Mouse (Mus musculus) embryonic facial prominence, embryonic 12.5 days (tissue): Measurements from ENCODE around the gene H2-M10.6. TPM values are rescaled to one million over a fixed set of nuclear protein-coding genes. Genes with fewer than 3 reads are reported as not detected.
"Not testable (repeated sequence)": the region's sequence is repeated elsewhere in the genome, so short reads cannot be mapped to it uniquely, and the experiment has no call there.

Source experiments
- ATAC-seq: fragments of 200-750 bp; cut with Nextera tagmentation; 2 replicates; pipeline ENCODE4 v1.8.0; 2017; ENCODE audit not compliant: insufficient number of reproducible peaks, insufficient read depth, low FRiP score, low TSS enrichment
- H3K27ac ChIP-seq: fragments of 300-500 bp; sonication (generic); 2 replicates; pipeline ENCODE4 v1.5.1; 2016; ENCODE audit warnings: mild to moderate bottlenecking
- H3K27me3 ChIP-seq: fragments of 300-500 bp; sonication (generic); 2 replicates; pipeline ENCODE4 v1.6.1; 2016; ENCODE audit warnings: mild to moderate bottlenecking, moderate library complexity
- H3K36me3 ChIP-seq: fragments of 300-500 bp; sonication (generic); 2 replicates; pipeline ENCODE4 v1.6.1; 2016; ENCODE audit warnings: mild to moderate bottlenecking
- H3K4me1 ChIP-seq: fragments of 300-500 bp; sonication (generic); 2 replicates; pipeline ENCODE4 v1.6.1; 2016
- H3K4me2 ChIP-seq: fragments of 300-500 bp; sonication (generic); replicated peaks from 2 replicates; pipeline ENCODE4 v1.6.1; 2016; ENCODE audit warnings: mild to moderate bottlenecking, moderate library complexity
- H3K4me3 ChIP-seq: fragments of 300-500 bp; sonication (generic); 2 replicates; pipeline ENCODE4 v1.5.1; 2016; ENCODE audit warnings: mild to moderate bottlenecking
- H3K9ac ChIP-seq: fragments of 300-500 bp; sonication (generic); 2 replicates; pipeline ENCODE4 v1.6.1; 2016; ENCODE audit warnings: mild to moderate bottlenecking, moderate library complexity
- H3K9me3 ChIP-seq: fragments of 300-500 bp; sonication (generic); 2 replicates; pipeline ENCODE4 v1.6.1; 2016; ENCODE audit warnings: mild to moderate bottlenecking, moderate library complexity
- WGBS: fragments of 180-500 bp; shearing (Covaris S2); methylation state at CpG from one replicate; pipeline ENCODE4 v1.1.7; 2016; 5-methylcytosine and 5-hydroxymethylcytosine counted together
- polyA plus RNA-seq: library from polyadenylated mRNA; unstranded; fragments of >200 nt; fragmentation: Nextera tagmentation; extraction: Ambion mirVana; gene quantifications from 2 replicates; pipeline ENCODE4 v1.2.1, GENCODE M21; 2016

Gene H2-M10.6
- polyA plus RNA-seq, result not detected in 2 replicates

- no peaks in the 10 kb centered on the region for H3K36me3 ChIP-seq
Observed at GRCm38 (mm10) chr17:36811871-36812270, at the start of gene H2-M10.6. Gene H2-M10.6 (plus strand): TSS chr17:36812171.

GRCm38 (mm10) chr17:36763816-36764215, 48.2 kb upstream of the H2-M10.6 start:
- H3K4me3 ChIP-seq, result no peak overlapping the region
- no peak overlapping the region for H3K9ac ChIP-seq
- H3K27ac ChIP-seq, result no peak overlapping the region
- no peaks in the 10 kb centered on the region for H3K27me3 ChIP-seq
- H3K4me2 ChIP-seq, result no peak overlapping the region
- H3K9me3 ChIP-seq, result no peaks in the 10 kb centered on the region
- 53% methylated on average over 2 of the region's 2 CpGs for WGBS
- no peak for ATAC-seq
- no peaks in the 10 kb centered on the region for H3K4me1 ChIP-seq
- H3K36me3 ChIP-seq, result no peaks in the 10 kb centered on the region

More at GRCm38 (mm10) chr17:36811871-36812270, at the start of gene H2-M10.6:
- H3K27me3 ChIP-seq, result no peaks in the 10 kb centered on the region
- no peak within 1 kb of the TSS for H3K4me3 ChIP-seq
- H3K4me2 ChIP-seq, result no peak within 1 kb of the TSS
- no peaks in the 10 kb centered on the region for H3K4me1 ChIP-seq
- H3K9me3 ChIP-seq, result no peaks in the 10 kb centered on the region
- H3K27ac ChIP-seq, result no peak within 1 kb of the TSS
- no peak within 1 kb of the TSS for H3K9ac ChIP-seq
- no peak for ATAC-seq

GRCm38 (mm10) chr17:36764244-36764643, 47.7 kb upstream of the H2-M10.6 start:
- ATAC-seq, H3K9ac ChIP-seq, H3K4me3 ChIP-seq, H3K4me2 ChIP-seq, H3K27ac ChIP-seq, H3K27me3 ChIP-seq, H3K9me3 ChIP-seq, H3K4me1 ChIP-seq, H3K36me3 ChIP-seq: not testable (repeated sequence)
- 27% methylated on average over 2 of the region's 2 CpGs for WGBS

GRCm38 (mm10) chr17:36765403-36765802, 46.6 kb upstream of the H2-M10.6 start:
- not testable (repeated sequence) for H3K4me3 ChIP-seq, H3K9me3 ChIP-seq, H3K4me1 ChIP-seq, ATAC-seq, H3K9ac ChIP-seq, H3K27me3 ChIP-seq, H3K27ac ChIP-seq, H3K36me3 ChIP-seq, H3K4me2 ChIP-seq
- WGBS, result 75% methylated on average over 2 of the region's 2 CpGs

- not testable (repeated sequence) for ATAC-seq
Observed at GRCm38 (mm10) chr17:36772610-36773009, 39.4 kb upstream of the H2-M10.6 start, which contains the start of gene H2-M10.5. Gene H2-M10.5 (plus strand): TSS chr17:36772910.

GRCm38 (mm10) chr17:36781533-36781932, 30.4 kb upstream of the H2-M10.6 start:
- 66% methylated on average over 3 of the region's 3 CpGs for WGBS
- Histone ChIP-seq H3K27ac (no peak overlapping the region), H3K9ac (no peak overlapping the region), H3K9me3 (no peaks in the 10 kb centered on the region), H3K36me3 (no peaks in the 10 kb centered on the region), H3K4me2 (no peak overlapping the region), H3K27me3 (no peaks in the 10 kb centered on the region), H3K4me3 (no peak overlapping the region), H3K4me1 (no peaks in the 10 kb centered on the region)
- no peak for ATAC-seq

More at GRCm38 (mm10) chr17:36772610-36773009, 39.4 kb upstream of the H2-M10.6 start, which contains the start of gene H2-M10.5:
- not testable (repeated sequence) for H3K27ac ChIP-seq, H3K4me1 ChIP-seq, H3K36me3 ChIP-seq, H3K4me3 ChIP-seq, H3K4me2 ChIP-seq, H3K27me3 ChIP-seq, H3K9me3 ChIP-seq, H3K9ac ChIP-seq
- 92% methylated on average over 2 of the region's 2 CpGs for WGBS

- ATAC-seq, result not testable (repeated sequence)
- WGBS, result 42% methylated on average over 1 of the region's 1 CpGs
Observed at GRCm38 (mm10) chr17:36786483-36786886, 25.5 kb upstream of the H2-M10.6 start.

GRCm38 (mm10) chr17:36788351-36788750, 23.6 kb upstream of the H2-M10.6 start:
- no peak overlapping the region for H3K4me2 ChIP-seq
- H3K4me3 ChIP-seq, result no peak overlapping the region
- no peaks in the 10 kb centered on the region for H3K4me1 ChIP-seq
- no peak overlapping the region for H3K27ac ChIP-seq
- no peaks in the 10 kb centered on the region for H3K27me3 ChIP-seq
- ATAC-seq, result no peak
- WGBS, result 79% methylated on average over 2 of the region's 2 CpGs
- no peaks in the 10 kb centered on the region for H3K9me3 ChIP-seq
- H3K9ac ChIP-seq, result no peak overlapping the region
- no peaks in the 10 kb centered on the region for H3K36me3 ChIP-seq

More at GRCm38 (mm10) chr17:36786483-36786886, 25.5 kb upstream of the H2-M10.6 start:
- not testable (repeated sequence) for H3K27me3 ChIP-seq, H3K9ac ChIP-seq, H3K27ac ChIP-seq, H3K4me1 ChIP-seq, H3K4me3 ChIP-seq, H3K9me3 ChIP-seq, H3K4me2 ChIP-seq, H3K36me3 ChIP-seq

- not testable (repeated sequence) for H3K27me3 ChIP-seq, H3K9me3 ChIP-seq, H3K9ac ChIP-seq, H3K4me1 ChIP-seq, ATAC-seq, H3K27ac ChIP-seq, H3K4me2 ChIP-seq, H3K4me3 ChIP-seq, H3K36me3 ChIP-seq
Observed at GRCm38 (mm10) chr17:36788801-36789200, 23.2 kb upstream of the H2-M10.6 start.

- H3K4me3 ChIP-seq, result no peak overlapping the region
- no peaks in the 10 kb centered on the region for H3K9me3 ChIP-seq
- WGBS, result 89% methylated on average over 10 of the region's 10 CpGs
- H3K4me2 ChIP-seq, result no peak overlapping the region
- H3K27ac ChIP-seq, result no peak overlapping the region
- no peaks in the 10 kb centered on the region for H3K27me3 ChIP-seq
- no peak for ATAC-seq
- H3K9ac ChIP-seq, result no peak overlapping the region
- H3K4me1 ChIP-seq, result no peaks in the 10 kb centered on the region
- H3K36me3 ChIP-seq, result no peaks in the 10 kb centered on the region
Observed at GRCm38 (mm10) chr17:36799493-36799892, 12.5 kb upstream of the H2-M10.6 start.

- WGBS, result 71% methylated on average over 4 of the region's 4 CpGs
- H3K4me2 ChIP-seq, H3K4me1 ChIP-seq, H3K9ac ChIP-seq, H3K27me3 ChIP-seq, H3K9me3 ChIP-seq, ATAC-seq, H3K36me3 ChIP-seq, H3K27ac ChIP-seq, H3K4me3 ChIP-seq: not testable (repeated sequence)
Observed at GRCm38 (mm10) chr17:36799921-36800462, 12.0 kb upstream of the H2-M10.6 start.

- no peaks in the 10 kb centered on the region for H3K9me3 ChIP-seq
- ATAC-seq, result no peak
- H3K4me3 ChIP-seq, result no peak overlapping the region
- no peaks in the 10 kb centered on the region for H3K36me3 ChIP-seq
- H3K4me1 ChIP-seq, result no peaks in the 10 kb centered on the region
- H3K4me2 ChIP-seq, result no peak overlapping the region
- no peak overlapping the region for H3K27ac ChIP-seq
- H3K9ac ChIP-seq, result no peak overlapping the region
- no peaks in the 10 kb centered on the region for H3K27me3 ChIP-seq
Observed at GRCm38 (mm10) chr17:36824005-36824404, 12.0 kb downstream of the H2-M10.6 start.

- Histone ChIP-seq H3K9me3 (no peaks in the 10 kb centered on the region), H3K36me3 (no peaks in the 10 kb centered on the region), H3K4me1 (no peaks in the 10 kb centered on the region), H3K27me3 (no peaks in the 10 kb centered on the region), H3K4me3 (no peak overlapping the region), H3K9ac (no peak overlapping the region), H3K27ac (no peak overlapping the region), H3K4me2 (no peak overlapping the region)
- ATAC-seq, result no peak
- 24% methylated on average over 4 of the region's 4 CpGs for WGBS
Observed at GRCm38 (mm10) chr17:36825525-36825924, 13.6 kb downstream of the H2-M10.6 start.
